Mouse (Mus musculus) adrenal gland, postnatal 25 days (tissue): ENCODE data around the gene Rhag. TPM values are rescaled to one million over a fixed set of nuclear protein-coding genes. Genes with fewer than 3 reads are reported as not detected.

ENCODE experiments used
- DNase-seq: peaks from one replicate; pipeline ENCODE4 v3.0.0; 2021; ENCODE audit warnings: mixed read lengths
- long read RNA-seq: library from polyadenylated mRNA; stranded (forward); transcript quantifications from one replicate; pipeline ENCODE4 v2.0.0, GENCODE M21; 2021
- total RNA-seq: library from RNA; stranded (reverse); gene quantifications from 2 replicates; pipeline ENCODE4 v1.2.3, GENCODE M21; 2021

Gene Rhag
- total RNA-seq = not detected in 2 replicates
- long read RNA-seq = 0 reads

DNA sequence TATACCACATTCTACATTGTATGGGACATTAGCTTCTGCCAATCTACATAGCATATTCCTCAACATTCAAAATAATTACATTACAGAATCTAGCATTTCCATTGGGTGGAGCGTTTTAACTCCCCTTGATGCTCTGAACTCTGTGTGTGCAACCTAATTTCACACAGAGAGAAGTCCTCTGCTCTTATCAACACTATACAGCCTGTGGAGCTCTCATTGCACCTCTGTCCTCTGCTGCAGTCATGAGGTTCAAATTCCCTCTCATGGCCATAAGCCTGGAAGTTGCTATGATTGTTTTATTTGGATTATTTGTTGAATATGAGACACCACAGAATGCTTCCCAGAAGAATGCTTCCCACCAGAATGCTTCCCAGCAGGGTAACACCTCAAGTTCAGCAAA, at the start of gene Rhag:
Rhag (plus strand) TSS at position 193 of the 400 bp plus-strand sequence.
- no peak for DNase-seq

DNA sequence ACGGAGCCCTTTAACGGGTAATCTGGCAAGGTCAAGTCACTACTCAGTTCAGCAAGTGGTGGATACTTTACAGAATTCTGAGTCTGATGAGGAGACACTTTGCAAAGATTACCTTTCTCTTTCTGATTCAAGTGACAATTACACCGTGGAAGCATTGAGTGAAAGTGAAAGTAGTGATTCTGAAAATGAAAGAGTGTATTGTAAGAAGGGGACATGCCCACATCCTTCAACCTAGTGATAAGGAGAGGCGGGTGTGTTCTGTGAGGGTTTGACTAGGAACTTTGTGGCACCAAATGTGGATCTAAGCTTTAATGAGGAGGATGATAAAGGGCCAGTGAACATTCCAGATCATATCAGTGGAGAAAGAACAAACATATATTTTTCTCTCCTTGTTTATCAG, 47.3 kb upstream of the Rhag start:
- no peak for DNase-seq

DNA sequence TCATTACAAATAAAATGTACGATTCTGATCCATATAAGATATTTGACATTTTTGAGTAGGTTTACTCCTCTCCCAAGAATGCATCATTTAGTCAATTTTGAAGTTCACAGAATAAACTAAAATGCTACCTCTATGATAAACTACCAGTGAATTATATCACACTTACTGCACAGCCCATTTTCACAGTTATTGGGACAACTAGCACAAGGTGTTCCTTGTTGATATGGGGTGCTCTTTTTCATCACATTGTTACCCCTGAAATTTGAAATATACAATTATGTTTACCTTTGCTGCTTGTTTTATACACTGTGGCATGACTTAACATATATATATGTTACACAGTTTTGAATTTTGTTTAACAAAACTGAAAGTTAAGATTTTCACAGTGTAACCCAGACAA, 43.8 kb upstream of the Rhag start:
- no peak for DNase-seq

DNA sequence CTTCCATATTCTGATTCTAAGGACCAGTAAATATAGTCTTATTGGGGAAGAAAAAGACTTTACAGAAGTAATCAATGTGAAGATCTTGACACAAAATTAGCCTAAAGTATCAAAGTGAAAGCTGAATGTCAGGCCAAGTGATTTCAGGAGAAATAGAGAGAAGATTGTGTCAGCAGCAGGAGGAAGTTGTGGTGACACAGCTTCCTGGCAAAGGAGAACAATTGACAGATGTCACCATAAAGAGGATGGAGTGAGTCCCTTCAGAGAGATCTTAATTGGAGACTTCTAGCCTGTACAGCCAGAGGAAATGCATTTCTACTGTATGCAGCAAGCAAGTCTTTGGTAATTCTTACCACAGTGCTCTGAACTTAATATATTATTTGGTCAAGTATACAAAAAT, 21.0 kb upstream of the Rhag start:
- DNase-seq = no peak

DNA sequence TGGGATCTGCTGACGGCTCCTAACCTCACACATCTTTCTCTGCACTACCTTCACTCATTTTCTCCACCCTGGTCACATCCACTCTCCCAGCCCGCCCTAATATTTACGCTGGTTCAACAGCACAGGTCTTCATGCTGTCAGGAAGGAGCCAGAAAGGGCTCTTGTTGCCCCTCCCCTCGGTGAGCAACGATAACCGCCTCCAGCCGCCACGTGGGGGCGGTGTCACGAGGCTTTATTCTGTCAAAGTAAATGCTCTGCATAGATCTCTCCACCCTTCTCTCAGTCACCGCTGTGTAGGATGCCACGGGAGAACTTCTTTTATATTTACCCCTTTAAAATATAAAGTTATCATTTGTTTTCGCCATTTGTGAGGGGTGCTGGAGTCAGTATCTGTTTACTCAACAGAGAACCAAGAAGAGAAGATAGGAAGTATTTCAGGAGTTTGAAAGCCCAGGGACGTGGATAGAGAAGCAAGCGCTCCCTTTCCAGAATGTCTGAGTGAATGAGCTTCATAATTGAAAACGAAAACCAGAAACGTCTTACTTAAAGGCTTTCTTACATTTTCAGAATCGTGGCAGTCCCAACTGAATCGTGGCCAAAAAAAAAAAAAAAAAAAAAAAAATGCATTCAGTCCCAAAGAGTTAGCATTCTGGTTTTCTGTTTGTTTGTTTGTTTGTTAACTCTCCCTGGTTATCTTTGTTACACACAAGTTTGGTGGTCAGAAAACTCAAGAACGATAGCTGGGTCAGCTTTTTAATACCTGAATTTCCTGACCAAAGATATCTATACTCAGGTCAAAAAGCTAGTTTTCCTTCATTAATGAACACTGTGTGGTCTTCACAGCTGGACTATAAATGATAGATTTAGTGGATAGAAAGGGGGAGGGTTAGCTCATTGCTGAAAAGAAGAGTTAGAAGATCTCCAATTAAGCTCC, 16.7 kb upstream of the Rhag start:
- peak; percentile 4 for DNase-seq

DNA sequence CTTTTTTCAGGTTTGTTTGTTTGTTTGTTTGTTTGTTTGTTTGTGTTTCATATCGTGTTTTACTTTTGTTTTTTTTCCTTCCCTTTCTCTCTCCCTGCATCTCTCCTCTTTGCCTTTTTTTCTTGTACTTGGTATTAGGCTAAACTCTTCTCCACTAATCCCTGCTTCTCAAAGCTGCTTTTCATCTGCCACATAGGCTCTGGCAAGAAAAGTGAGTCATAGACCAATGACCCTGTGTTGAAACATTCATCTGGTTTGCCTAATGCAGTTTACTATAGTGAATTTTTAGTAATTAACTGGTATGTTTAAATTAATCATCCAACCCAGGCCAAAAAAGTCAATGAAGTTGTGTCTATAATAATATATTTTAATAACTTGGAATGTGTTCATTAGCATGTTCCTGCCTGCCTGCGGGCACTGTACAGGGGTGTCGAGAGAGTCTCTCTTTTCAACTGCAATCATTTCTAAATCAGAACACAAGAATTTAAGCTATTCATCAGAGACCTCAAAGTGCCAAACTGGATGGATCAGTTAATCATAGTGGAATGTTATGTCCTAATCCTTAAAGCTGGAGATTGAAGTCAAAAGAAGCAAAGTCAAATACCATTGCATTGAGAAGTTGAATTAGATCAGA, 8.1 kb upstream of the Rhag start:
- no peak for DNase-seq

DNA sequence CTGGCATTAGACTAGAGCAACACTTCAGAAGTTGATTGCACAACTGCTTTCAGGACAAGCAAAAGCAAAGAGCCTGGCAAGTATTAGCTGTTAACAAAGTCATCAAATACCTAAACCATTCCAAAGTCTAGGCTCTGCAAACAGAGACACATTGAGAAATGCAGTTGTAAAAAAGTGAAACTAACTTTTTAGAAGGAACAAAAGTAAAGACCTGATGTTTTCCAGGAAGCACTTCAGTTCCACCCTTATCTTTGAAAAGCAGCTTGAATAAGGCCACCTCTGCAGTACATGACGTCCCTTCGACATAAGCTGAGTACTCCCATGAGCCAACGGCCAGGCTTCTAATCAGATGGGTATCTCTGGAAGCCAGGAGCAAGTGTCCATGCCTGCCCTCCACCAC, 4.4 kb upstream of the Rhag start:
- no peak for DNase-seq

DNA sequence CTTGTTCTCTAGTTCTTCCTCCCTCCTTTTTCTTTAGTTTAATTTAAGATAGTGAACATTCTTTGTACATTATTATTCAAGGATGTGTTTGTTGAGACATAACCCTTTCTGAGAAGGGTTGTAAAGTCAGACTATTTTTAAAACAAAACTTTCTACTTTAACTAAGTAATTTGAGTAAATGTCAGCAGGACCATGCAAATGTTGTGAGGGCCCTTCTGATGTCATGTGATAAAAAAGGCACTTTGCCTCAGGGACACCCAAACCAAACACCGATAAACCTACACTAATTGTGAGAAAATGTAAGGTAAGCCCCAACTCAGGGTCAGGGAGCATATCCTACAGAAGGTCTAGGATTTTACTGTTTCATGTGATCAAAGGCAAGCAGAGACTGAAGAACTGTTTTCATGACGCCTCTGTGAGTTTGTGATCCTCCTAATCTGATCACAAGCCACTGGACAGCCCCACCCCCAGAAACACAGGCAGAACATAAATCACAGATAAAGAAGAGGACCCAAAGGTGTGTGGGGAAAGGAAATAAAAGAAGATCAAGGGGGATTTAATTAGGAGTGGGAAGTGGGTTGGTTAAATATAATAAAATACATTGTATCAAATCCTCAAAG, 3.9 kb upstream of the Rhag start, which contains the start of gene Crisp2:
Crisp2 (minus strand) TSS at position 51 of the 620 bp plus-strand sequence.
- DNase-seq = no peak

DNA sequence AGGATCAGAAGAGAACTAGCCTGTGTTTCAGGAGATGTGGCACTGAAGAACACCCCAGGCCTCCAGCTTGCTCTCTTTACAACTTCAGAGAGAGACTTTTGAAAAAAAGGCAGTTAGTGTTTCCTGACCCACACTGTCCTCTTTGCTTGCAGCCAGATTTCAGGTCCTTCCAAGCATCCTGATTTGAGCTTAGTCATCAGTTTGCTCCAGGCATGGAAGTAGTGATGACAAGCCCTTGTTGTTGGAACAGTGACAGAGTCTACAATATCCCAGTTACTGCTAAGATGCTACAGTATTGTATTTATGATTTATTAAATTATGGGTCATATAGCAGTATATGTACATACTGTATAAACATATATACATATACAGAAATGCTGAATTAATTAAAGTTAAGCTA, 2.9 kb upstream of the Rhag start:
- DNase-seq = no peak

DNA sequence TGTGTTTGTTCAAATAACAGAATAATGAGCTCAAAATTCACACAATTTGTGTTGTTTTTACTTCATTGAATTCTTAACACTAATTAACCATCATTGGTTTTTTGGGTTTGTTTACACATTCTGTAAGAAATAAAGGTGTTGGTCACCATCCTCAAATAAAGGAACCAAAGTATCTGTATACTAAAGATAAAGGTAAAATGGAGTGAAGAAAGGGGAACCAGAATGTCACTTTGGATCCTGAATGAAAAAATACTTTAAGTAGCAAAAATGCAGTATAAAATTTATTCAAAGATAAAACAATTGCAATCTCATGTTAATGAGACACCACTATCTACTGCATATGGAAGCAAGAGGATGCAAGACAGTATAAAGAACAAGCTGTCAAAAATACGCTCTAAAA, 634 bp downstream of the Rhag start:
- no peak for DNase-seq

DNA sequence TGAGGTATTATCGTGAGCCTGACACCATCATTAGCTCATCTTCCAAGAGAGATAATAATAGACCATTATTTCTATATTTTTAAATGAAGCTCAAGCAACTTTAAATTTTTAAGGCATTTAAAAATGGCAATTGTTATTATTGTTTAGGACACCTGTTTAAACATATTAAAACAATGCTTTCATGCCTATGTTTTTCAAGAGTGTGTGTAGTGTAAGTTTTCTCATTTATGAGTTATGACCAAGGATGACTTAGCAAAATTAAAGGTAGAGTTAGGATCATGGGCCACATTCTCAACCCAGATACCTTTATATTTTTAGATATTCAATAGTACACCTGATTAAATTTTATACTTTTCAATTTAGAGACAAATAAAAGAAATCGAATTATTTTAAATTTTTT, 1.3 kb downstream of the Rhag start:
- no peak for DNase-seq

DNA sequence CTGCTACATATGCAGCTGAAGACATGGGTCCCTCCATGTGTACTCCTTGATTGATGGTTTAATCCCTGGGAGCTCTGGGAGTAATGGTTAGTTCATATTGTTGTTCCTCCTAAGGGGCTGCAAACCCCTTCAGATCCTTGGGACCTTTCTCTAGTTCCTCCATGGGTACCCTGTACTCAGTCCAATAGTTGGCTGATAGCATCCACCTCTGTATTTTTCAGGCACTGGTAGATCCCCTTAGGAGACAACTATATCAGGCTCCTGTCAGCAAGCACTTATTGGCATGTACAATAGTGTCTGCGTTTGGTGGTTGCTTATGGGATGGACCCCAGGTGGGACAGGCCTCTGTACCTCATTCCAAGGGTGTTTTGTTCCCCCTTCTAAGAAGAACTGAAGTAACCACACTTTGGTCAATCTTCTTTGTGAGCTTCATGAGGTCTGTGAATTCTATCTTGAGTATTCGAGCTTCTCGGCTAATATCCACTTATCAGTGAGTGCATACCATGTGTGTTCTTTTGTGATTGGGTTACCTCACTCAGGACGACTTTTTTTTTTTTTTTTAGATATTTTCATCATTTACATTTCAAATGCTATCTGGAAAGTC, 6.5 kb downstream of the Rhag start:
- DNase-seq = no peak

DNA sequence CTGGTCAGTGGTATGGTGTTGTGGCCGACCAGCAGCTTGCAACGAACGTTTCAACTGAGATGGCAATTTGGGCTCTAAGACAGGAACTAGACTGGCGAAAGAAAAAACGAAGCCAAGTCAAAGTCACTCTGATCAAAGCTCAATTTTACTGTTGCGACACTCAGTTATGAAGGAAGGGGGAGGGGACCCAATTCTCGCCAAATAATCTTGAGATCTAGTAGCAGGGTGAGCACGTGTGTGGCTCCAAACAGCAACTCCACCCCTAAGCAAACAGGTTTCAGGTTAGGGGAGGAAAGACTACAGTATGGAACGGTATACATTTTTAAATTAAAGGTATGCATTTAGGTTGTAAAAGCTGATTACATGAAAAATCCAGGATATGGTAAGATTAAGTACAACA, 10.6 kb downstream of the Rhag start:
- no peak for DNase-seq

DNA sequence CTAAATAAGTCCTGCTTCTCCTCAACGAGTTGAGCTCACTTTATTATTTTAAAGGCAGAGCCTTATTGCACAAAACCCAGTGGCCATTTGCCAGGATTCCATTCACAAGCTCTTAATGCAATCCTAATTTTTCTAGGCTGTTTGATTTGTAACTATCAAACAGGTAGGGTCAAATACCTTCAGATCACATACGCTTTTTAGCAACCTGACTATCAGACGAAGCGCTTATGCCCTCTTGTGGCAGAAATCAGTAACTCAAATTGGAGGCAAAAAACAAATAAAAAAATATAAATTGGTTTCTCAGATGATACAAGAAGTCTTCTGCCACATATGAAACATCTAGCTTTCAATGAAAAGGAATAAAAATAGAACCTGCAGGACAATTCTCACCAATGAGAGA, 12.9 kb downstream of the Rhag start:
- no peak for DNase-seq

DNA sequence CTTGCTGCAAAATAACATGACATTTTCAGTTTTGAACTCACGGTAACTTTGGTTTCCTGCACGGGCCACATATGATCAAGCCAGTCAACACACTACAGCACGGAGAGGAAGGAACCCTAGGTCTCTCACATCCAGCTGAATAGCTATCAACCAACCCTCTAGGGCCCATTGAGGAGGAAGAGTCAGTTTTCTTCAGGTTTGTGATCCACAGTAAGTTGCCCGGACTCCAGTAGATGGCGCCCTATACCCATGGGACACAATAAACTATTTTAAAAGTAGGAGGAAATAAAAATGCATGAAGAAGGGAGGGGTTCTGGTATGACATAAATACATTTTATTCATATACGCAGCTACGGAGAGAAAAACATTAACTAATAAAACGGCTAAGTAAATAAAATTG, 13.6 kb downstream of the Rhag start:
- DNase-seq = peak; percentile 23

DNA sequence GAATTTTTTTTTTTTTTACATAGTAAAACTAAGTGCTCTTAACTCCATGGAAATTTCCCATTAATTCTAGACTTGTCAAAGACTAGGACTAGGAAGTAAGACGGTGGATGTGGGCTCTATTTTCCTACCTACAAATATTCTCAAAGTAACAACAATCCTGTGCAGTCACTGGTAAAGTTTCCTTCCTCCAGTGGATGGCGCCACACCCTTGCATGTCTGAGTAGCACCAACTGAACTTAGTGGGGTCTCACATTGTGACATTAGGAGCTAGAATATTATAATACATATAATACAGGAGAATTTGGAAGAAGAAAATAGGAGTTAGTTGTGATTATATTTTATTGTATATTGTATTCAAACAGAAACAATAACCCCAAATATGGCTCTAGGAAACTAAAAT, 20.9 kb downstream of the Rhag start:
- DNase-seq = no peak

DNA sequence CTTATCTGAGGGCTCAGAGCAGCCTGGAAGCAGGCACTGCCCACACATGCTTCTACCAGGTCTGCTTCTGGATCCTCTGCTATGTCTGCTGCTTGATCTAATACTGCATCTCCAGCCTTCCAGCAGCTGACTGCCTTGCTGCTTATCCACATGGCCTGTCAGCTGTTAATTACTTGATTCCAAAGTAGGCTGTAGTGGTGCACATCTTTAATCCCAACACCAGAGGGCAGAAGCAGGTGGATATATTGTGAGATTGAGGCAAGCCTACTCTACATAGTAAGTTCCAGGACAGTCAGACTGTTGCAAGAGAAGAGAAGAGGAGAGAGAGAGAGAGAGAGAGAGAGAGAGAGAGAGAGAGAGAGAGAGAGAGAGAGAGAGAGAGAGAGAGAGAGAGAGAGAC, 26.4 kb downstream of the Rhag start:
- no peak for DNase-seq

DNA sequence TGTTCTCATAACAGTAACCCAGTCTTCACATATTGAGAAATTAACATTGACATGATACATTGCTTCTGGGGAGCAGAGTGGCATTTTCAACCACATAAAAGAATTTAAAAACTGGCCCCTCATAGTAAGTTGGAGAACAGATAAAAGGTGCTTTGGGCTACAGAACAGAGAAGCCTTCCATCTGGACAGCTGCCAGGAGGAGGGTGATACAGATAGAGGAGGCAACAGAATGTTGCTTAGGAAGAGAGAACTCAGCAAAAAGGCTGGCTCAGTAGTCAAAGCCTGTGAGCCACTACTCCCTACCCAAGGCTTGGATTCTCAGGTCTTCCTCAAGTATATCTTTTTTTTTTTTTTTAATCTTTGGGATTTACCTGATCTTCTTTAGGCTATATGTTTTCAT, 44.1 kb downstream of the Rhag start:
- DNase-seq = no peak

DNA sequence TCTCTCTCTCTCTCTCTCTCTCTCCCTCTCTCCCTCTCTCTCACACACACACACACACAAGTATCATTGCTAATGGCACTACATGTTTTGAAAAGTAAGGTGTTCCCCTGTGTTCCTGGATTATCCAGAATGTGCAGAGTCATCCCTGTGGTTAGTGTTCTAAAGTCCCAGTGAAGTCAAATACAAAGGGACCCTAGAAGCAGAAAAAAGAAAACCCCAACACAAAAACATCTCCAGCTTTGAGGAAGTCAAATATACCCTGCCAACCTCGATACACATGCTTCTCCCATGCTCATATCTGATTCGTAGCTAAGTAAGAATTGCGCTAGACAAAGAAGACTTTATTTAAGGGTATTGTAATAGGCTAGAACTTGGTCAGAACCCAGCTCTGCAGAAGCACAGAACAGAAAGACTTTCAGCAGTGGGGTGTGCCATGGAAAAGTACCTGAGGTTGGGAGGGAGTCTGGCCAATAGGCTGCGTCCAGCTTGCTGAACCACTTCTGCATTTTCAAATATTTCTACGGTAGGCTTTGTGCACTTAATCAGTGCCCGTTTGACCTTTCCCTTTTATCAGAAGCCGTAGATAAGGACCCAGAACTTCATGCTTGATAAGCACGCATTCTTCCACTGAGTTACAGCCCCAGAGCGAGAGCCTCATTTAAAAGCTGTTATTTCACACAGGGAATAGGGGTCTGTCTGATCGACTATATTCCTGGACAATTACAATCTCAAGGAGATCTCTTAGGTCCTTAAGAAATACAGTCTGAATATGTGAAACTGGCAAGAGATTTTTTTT, 58.2 kb downstream of the Rhag start:
- no peak for DNase-seq

DNA sequence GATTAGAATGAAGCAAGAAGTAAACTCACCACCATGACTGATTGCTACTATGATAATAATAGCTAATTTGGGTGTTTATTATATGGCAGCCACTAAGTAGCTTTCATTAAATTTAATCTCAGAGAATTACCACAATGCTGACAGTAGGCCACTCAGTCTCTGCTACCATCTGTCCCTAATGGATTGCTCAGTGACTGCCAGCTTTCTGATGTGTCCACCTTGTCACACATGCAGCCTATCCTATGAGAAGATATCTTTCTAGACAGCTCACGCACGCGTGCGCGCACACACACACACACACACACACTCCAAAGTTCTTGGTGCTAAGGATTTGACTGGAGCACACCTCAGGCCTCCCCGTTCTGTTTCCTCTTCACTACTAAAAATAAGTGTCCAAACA, 61.7 kb downstream of the Rhag start:
- DNase-seq = no peak

DNA sequence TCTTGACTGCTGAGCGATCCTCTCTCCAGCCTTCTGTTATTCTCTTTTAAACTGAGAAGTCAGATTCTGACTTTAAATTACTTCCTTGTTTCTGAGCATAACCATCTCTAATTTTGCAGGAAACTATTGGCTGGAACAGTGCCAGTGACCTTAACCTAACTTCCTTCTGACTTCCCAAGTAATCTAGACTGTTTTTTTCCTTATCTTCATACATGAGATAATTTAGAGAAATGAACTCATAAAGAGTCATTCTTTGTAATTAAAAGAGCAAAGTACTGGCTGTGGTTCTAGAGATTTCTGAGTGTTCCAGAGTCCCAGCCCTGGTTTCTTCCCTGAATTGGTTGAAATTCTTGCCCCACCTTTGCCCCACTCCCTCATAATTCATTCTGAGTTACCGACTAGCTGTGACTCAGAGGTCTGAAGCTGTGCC, 62.7 kb downstream of the Rhag start:
- DNase-seq = peak; percentile 2

DNA sequence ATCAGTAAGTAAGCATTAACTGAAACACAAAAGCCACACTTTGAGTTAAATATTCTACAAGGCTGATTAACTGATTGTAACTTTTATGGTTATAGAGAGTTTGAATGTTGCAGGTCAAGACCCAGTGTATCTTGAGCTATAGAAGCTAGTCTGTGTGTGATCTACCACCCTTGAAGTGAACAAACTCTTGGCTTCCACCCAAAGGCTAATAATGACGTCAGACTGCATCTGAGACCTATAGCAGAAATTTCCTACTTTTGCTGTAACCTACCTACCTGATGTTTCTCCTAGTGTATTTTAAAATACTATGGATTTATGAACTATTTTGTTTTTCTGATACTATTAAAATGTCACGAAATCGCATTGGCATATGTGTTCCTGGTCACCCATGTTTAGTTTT, 63.8 kb downstream of the Rhag start:
- no peak for DNase-seq
